Mouse (Mus musculus): ENCODE results near the gene Cttnbp2nl. TPM values are rescaled to one million over a fixed set of nuclear protein-coding genes. Genes with fewer than 3 reads are reported as not detected.
A peak's percentile ranks its signal among the peaks of the same experiment; 100 is the strongest.

Gene Cttnbp2nl
- polyA plus RNA-seq, 1 experiment, result 2.8 TPM

- Histone ChIP-seq H3K27ac (ENCODE audit: control insufficient read depth, insufficient read depth, low read length) (no peak overlapping the region), H3K36me3 (ENCODE audit: control insufficient read depth, insufficient read depth, low read length) (no peaks in the 10 kb centered on the region), H3K4me1 (replicated peaks; ENCODE audit: control insufficient read depth, insufficient read depth, low read length) (peaks cover 31% of the 10 kb centered on the region), H3K4me3 (ENCODE audit: control insufficient read depth, insufficient read depth, low read length) (no peak overlapping the region), H3K27me3 (ENCODE audit: control insufficient read depth, insufficient read depth, low read length) (peaks cover 11% of the 10 kb centered on the region)
- DNase-seq, result no peak
- TF ChIP-seq POLR2A (IDR thresholded peaks at IDR 0.05; ENCODE audit: control insufficient read depth, extremely low read depth, insufficient read depth, low read length, poor library complexity), result no peak
- TF ChIP-seq CTCF (IDR thresholded peaks at IDR 0.05; ENCODE audit: borderline replicate concordance, control insufficient read depth, extremely low read depth, insufficient read depth, low read length, poor library complexity), result no peak
- 92% methylated on average over 7 of the region's 7 CpGs for WGBS
Observed at GRCm38 (mm10) chr3:104965991-104966554, 86.9 kb downstream of the Cttnbp2nl start.

- Histone ChIP-seq H3K4me1 (replicated peaks; ENCODE audit: control insufficient read depth, insufficient read depth, low read length) (peaks cover 32% of the 10 kb centered on the region), H3K36me3 (ENCODE audit: control insufficient read depth, insufficient read depth, low read length) (no peaks in the 10 kb centered on the region), H3K27me3 (ENCODE audit: control insufficient read depth, insufficient read depth, low read length) (peaks cover 16% of the 10 kb centered on the region), H3K4me3 (ENCODE audit: control insufficient read depth, insufficient read depth, low read length) (no peak overlapping the region), H3K27ac (ENCODE audit: control insufficient read depth, insufficient read depth, low read length) (no peak overlapping the region)
- no peak for DNase-seq
- TF ChIP-seq CTCF (IDR thresholded peaks at IDR 0.05; ENCODE audit: borderline replicate concordance, control insufficient read depth, extremely low read depth, insufficient read depth, low read length, poor library complexity), result no peak
- TF ChIP-seq POLR2A (IDR thresholded peaks at IDR 0.05; ENCODE audit: control insufficient read depth, extremely low read depth, insufficient read depth, low read length, poor library complexity), result no peak
- 89% methylated on average over 8 of the region's 8 CpGs for WGBS
Observed at GRCm38 (mm10) chr3:104965070-104965855, 87.7 kb downstream of the Cttnbp2nl start.

GRCm38 (mm10) chr3:104963331-104964276, 89.3 kb downstream of the Cttnbp2nl start:
- 44% methylated on average over 13 of the region's 13 CpGs for WGBS
- H3K4me3 ChIP-seq (ENCODE audit: control insufficient read depth, insufficient read depth, low read length), result no peak overlapping the region
- peaks cover 32% of the 10 kb centered on the region for H3K4me1 ChIP-seq (replicated peaks; ENCODE audit: control insufficient read depth, insufficient read depth, low read length)
- peaks cover 18% of the 10 kb centered on the region for H3K27me3 ChIP-seq (ENCODE audit: control insufficient read depth, insufficient read depth, low read length)
- TF ChIP-seq POLR2A (IDR thresholded peaks at IDR 0.05; ENCODE audit: control insufficient read depth, extremely low read depth, insufficient read depth, low read length, poor library complexity) (no peak), CTCF (IDR thresholded peaks at IDR 0.05; ENCODE audit: borderline replicate concordance, control insufficient read depth, extremely low read depth, insufficient read depth, low read length, poor library complexity) (no peak)
- H3K36me3 ChIP-seq (ENCODE audit: control insufficient read depth, insufficient read depth, low read length), result no peaks in the 10 kb centered on the region
- DNase-seq, result peak; percentile 30
- no peak overlapping the region for H3K27ac ChIP-seq (ENCODE audit: control insufficient read depth, insufficient read depth, low read length)

GRCm38 (mm10) chr3:104962866-104963265, 90.1 kb downstream of the Cttnbp2nl start:
- peaks cover 18% of the 10 kb centered on the region for H3K27me3 ChIP-seq (ENCODE audit: control insufficient read depth, insufficient read depth, low read length)
- no peak for TF ChIP-seq POLR2A (IDR thresholded peaks at IDR 0.05; ENCODE audit: control insufficient read depth, extremely low read depth, insufficient read depth, low read length, poor library complexity)
- no peak for TF ChIP-seq CTCF (IDR thresholded peaks at IDR 0.05; ENCODE audit: borderline replicate concordance, control insufficient read depth, extremely low read depth, insufficient read depth, low read length, poor library complexity)
- WGBS, result 13% methylated on average over 5 of the region's 5 CpGs
- no peak overlapping the region for H3K27ac ChIP-seq (ENCODE audit: control insufficient read depth, insufficient read depth, low read length)
- no peak overlapping the region for H3K4me3 ChIP-seq (ENCODE audit: control insufficient read depth, insufficient read depth, low read length)
- peaks cover 29% of the 10 kb centered on the region for H3K4me1 ChIP-seq (replicated peaks; ENCODE audit: control insufficient read depth, insufficient read depth, low read length)
- H3K36me3 ChIP-seq (ENCODE audit: control insufficient read depth, insufficient read depth, low read length), result no peaks in the 10 kb centered on the region
- DNase-seq, result no peak

- H3K4me3 ChIP-seq (ENCODE audit: control insufficient read depth, insufficient read depth, low read length), result peak overlapping the region; percentile 39
- H3K36me3 ChIP-seq (ENCODE audit: control insufficient read depth, insufficient read depth, low read length), result no peaks in the 10 kb centered on the region
- H3K4me1 ChIP-seq (replicated peaks; ENCODE audit: control insufficient read depth, insufficient read depth, low read length), result peaks cover 26% of the 10 kb centered on the region
- WGBS, result 5% methylated on average over 31 of the region's 31 CpGs
- TF ChIP-seq CTCF (IDR thresholded peaks at IDR 0.05; ENCODE audit: borderline replicate concordance, control insufficient read depth, extremely low read depth, insufficient read depth, low read length, poor library complexity) (no peak), POLR2A (IDR thresholded peaks at IDR 0.05; ENCODE audit: control insufficient read depth, extremely low read depth, insufficient read depth, low read length, poor library complexity) (no peak)
- DNase-seq, result peak; percentile 8
- peaks cover 15% of the 10 kb centered on the region for H3K27me3 ChIP-seq (ENCODE audit: control insufficient read depth, insufficient read depth, low read length)
- H3K27ac ChIP-seq (ENCODE audit: control insufficient read depth, insufficient read depth, low read length), result no peak overlapping the region
Observed at GRCm38 (mm10) chr3:104962141-104962611, 90.8 kb downstream of the Cttnbp2nl start.
